Mouse (Mus musculus) adrenal gland, adult 18-20 months (tissue): ENCODE results near the gene Ninj1. TPM values are rescaled to one million over a fixed set of nuclear protein-coding genes. Genes with fewer than 3 reads are reported as not detected.

Experiments
- DNase-seq, 2 experiments: peaks; one replicate each; pipeline ENCODE4 v3.0.0; 2021 to 2022; ENCODE audit warnings: low spot score in 2 of 2
- long read RNA-seq, 2 experiments: library from polyadenylated mRNA; stranded (forward); transcript quantifications; one replicate each; pipeline ENCODE4 v2.0.0; 2021
- total RNA-seq, 2 experiments: library from RNA; stranded (reverse); gene quantifications; 1 replicate in 1 of 2; 2 replicates in 1 of 2; pipeline ENCODE4 v1.2.3; 2021

Gene Ninj1
- 10 to 100 TPM; 60.6 to 78.3 TPM for total RNA-seq
- long read RNA-seq, experiment 1, transcript Ninj1-201 (4 exons, 1,187 nt) = major isoform, 40 of 41 reads
- long read RNA-seq, experiment 1, partial matches to known transcripts = 0 of 41 reads
- long read RNA-seq, experiment 1, other reads (novel, unspliced or antisense) = 1 of 41 reads
- long read RNA-seq, experiment 2, transcript Ninj1-201 (4 exons, 1,187 nt) = major isoform, 87 of 97 reads
- long read RNA-seq, experiment 2, partial matches to known transcripts = 1 of 97 reads
- long read RNA-seq, experiment 2, other reads (novel, unspliced or antisense) = 7 of 97 reads

GRCm38 (mm10) chr13:49187288-49188218 is at the start of gene Ninj1:
Ninj1 (plus strand) TSS chr13:49187485.
- peak; percentile 80 to 84 for DNase-seq

GRCm38 (mm10) chr13:49140567-49140966 is 46.7 kb upstream of the Ninj1 start:
- no peak for DNase-seq

- DNase-seq = no peak
Observed at GRCm38 (mm10) chr13:49142396-49142795, 44.9 kb upstream of the Ninj1 start.

- no peak for DNase-seq
Observed at GRCm38 (mm10) chr13:49143323-49143722, 44.0 kb upstream of the Ninj1 start.

- no peak for DNase-seq
Observed at GRCm38 (mm10) chr13:49144451-49144850, 42.8 kb upstream of the Ninj1 start.

GRCm38 (mm10) chr13:49145396-49145795 is 41.9 kb upstream of the Ninj1 start:
- no peak for DNase-seq

GRCm38 (mm10) chr13:49146040-49146697 is 41.1 kb upstream of the Ninj1 start:
- no peak for DNase-seq

- DNase-seq = no peak
Observed at GRCm38 (mm10) chr13:49146698-49147006, 40.6 kb upstream of the Ninj1 start.

GRCm38 (mm10) chr13:49147007-49147857 is 40.1 kb upstream of the Ninj1 start:
- peak; percentile 26 to 30 for DNase-seq

GRCm38 (mm10) chr13:49147858-49148226 is 39.4 kb upstream of the Ninj1 start, which contains the start of gene Wnk2:
Wnk2 (minus strand) TSS chr13:49148014.
- DNase-seq = peak; percentile 65 to 73

- no peak for DNase-seq
Observed at GRCm38 (mm10) chr13:49148687-49149086, 38.6 kb upstream of the Ninj1 start.

GRCm38 (mm10) chr13:49154028-49154427 is 33.3 kb upstream of the Ninj1 start:
- DNase-seq = no peak

- DNase-seq = no peak
Observed at GRCm38 (mm10) chr13:49154621-49155020, 32.7 kb upstream of the Ninj1 start.

- DNase-seq = no peak
Observed at GRCm38 (mm10) chr13:49156645-49157044, 30.6 kb upstream of the Ninj1 start.

- DNase-seq = no peak
Observed at GRCm38 (mm10) chr13:49158040-49158713, 29.1 kb upstream of the Ninj1 start.

- no peak for DNase-seq
Observed at GRCm38 (mm10) chr13:49161236-49161635, 26.0 kb upstream of the Ninj1 start.

GRCm38 (mm10) chr13:49162722-49163121 is 24.6 kb upstream of the Ninj1 start:
- no peak for DNase-seq

- DNase-seq = no peak
Observed at GRCm38 (mm10) chr13:49163645-49164044, 23.6 kb upstream of the Ninj1 start.

- no peak for DNase-seq
Observed at GRCm38 (mm10) chr13:49167081-49167480, 20.2 kb upstream of the Ninj1 start.
